Mouse (Mus musculus) MEL (cell line): ENCODE data around the gene Klf11. TPM values are rescaled to one million over a fixed set of nuclear protein-coding genes. Genes with fewer than 3 reads are reported as not detected.

Experiments
- DNase-seq: peaks from one replicate; pipeline ENCODE4 v3.0.0; 2011; ENCODE audit warnings: low read depth, low spot score
- H3K27ac ChIP-seq: 2 replicates; pipeline ENCODE4 v1.5.1; 2012; ENCODE audit warnings: low read depth, mild to moderate bottlenecking, control low read depth, low read length, moderate library complexity; ENCODE audit not compliant: control insufficient read depth
- H3K27me3 ChIP-seq, 2 experiments: fragments of 150-350 bp in 1 of 2; sonication (generic) in 1 of 2; 2 replicates each; pipeline ENCODE4 v1.6.1; 2012; ENCODE audit warnings: low read length in 2 of 2, mild to moderate bottlenecking in 2 of 2, improper control_type of control experiment in 1 of 2, moderate library complexity in 1 of 2; ENCODE audit not compliant: insufficient read depth in 2 of 2, control insufficient read depth in 1 of 2
- H3K36me3 ChIP-seq, 2 experiments: 2 replicates each; pipeline ENCODE4 v1.6.1; 2012 to 2014; ENCODE audit warnings: low read length in 2 of 2, improper control_type of control experiment in 1 of 2, inconsistent platforms in 1 of 2, mild to moderate bottlenecking in 1 of 2; ENCODE audit not compliant: insufficient read depth in 2 of 2, control insufficient read depth in 1 of 2
- H3K4me1 ChIP-seq, 2 experiments: fragments of 150-350 bp in 1 of 2; sonication (generic) in 1 of 2; 2 replicates each; pipeline ENCODE4 v1.6.1; 2012; ENCODE audit warnings: low read length in 2 of 2, improper control_type of control experiment in 1 of 2, mild to moderate bottlenecking in 1 of 2; ENCODE audit not compliant: insufficient read depth in 2 of 2, control insufficient read depth in 1 of 2
- H3K4me3 ChIP-seq, 2 experiments: fragments of 150-350 bp in 1 of 2; sonication (generic) in 1 of 2; 2 replicates each; pipeline ENCODE4 v1.5.1; 2012; ENCODE audit warnings: low read depth in 2 of 2, low read length in 2 of 2, mild to moderate bottlenecking in 2 of 2, moderate library complexity in 2 of 2, control low read depth in 1 of 2, improper control_type of control experiment in 1 of 2; ENCODE audit not compliant: control insufficient read depth in 1 of 2, insufficient read depth in 1 of 2
- H3K79me2 ChIP-seq: 2 replicates; pipeline ENCODE4 v1.6.1; 2012; ENCODE audit warnings: mild to moderate bottlenecking, low read length, moderate library complexity; ENCODE audit not compliant: control insufficient read depth, poor library complexity, insufficient read depth
- H3K9ac ChIP-seq: 2 replicates; pipeline ENCODE4 v1.6.1; 2012; ENCODE audit warnings: low read depth, mild to moderate bottlenecking, control low read depth, low read length, moderate library complexity; ENCODE audit not compliant: control insufficient read depth, poor library complexity, severe bottlenecking
- H3K9me3 ChIP-seq: fragments of 150-350 bp; sonication (generic); replicated peaks from 2 replicates; pipeline ENCODE4 v1.6.1; 2012; ENCODE audit warnings: mild to moderate bottlenecking, low read length, improper control_type of control experiment, moderate library complexity; ENCODE audit not compliant: insufficient read depth
- BHLHE40 ChIP-seq: IDR thresholded peaks from 2 replicates; pipeline ENCODE4 v1.6.1; 2012; ENCODE audit warnings: low read depth, mild to moderate bottlenecking, inconsistent platforms, low read length, improper control_type of control experiment, borderline replicate concordance
- CHD1 ChIP-seq: IDR thresholded peaks from 2 replicates; pipeline ENCODE4 v1.6.1; 2012; ENCODE audit warnings: low read depth, mild to moderate bottlenecking, inconsistent platforms, low read length, improper control_type of control experiment
- E2F4 ChIP-seq: IDR thresholded peaks from 2 replicates; pipeline ENCODE4 v1.6.1; 2011; ENCODE audit warnings: low read depth, low read length, improper control_type of control experiment, borderline replicate concordance
- EP300 ChIP-seq, 2 experiments: IDR thresholded peaks; 2 replicates each; pipeline ENCODE4 v1.6.1; 2011; ENCODE audit warnings: improper control_type of control experiment in 2 of 2, low read length in 2 of 2, low read depth in 1 of 2, mild to moderate bottlenecking in 1 of 2
- GATA1 ChIP-seq: IDR thresholded peaks from 2 replicates; pipeline ENCODE4 v1.6.1; 2011; ENCODE audit warnings: low read depth, low read length, improper control_type of control experiment
- HCFC1 ChIP-seq: IDR thresholded peaks from 2 replicates; pipeline ENCODE4 v1.6.1; 2012; ENCODE audit warnings: low read depth, mild to moderate bottlenecking, inconsistent platforms, low read length, improper control_type of control experiment, moderate library complexity
- KAT2A ChIP-seq: conservative IDR thresholded peaks from 2 replicates; pipeline ENCODE4 v1.6.1; 2012; ENCODE audit warnings: low read depth, low read length, improper control_type of control experiment, inconsistent platforms
- MXI1 ChIP-seq: IDR thresholded peaks from 2 replicates; pipeline ENCODE4 v1.6.1; 2011; ENCODE audit warnings: mild to moderate bottlenecking, low read depth, low read length, improper control_type of control experiment
- MYC ChIP-seq: IDR thresholded peaks from 2 replicates; pipeline ENCODE4 v1.6.1; 2011; ENCODE audit warnings: low read depth, mild to moderate bottlenecking, low read length, improper control_type of control experiment, moderate library complexity
- NELFE ChIP-seq: IDR thresholded peaks from 2 replicates; pipeline ENCODE4 v1.6.1; 2011; ENCODE audit warnings: low read depth, low read length, improper control_type of control experiment
- POLR2A ChIP-seq, 2 experiments: IDR thresholded peaks; 2 replicates each; pipeline ENCODE4 v1.6.1; 2011 to 2012; ENCODE audit warnings: low read length in 2 of 2, mild to moderate bottlenecking in 2 of 2, control low read depth in 1 of 2, improper control_type of control experiment in 1 of 2, low read depth in 1 of 2, moderate library complexity in 1 of 2; ENCODE audit not compliant: control insufficient read depth in 1 of 2, insufficient read depth in 1 of 2, poor library complexity in 1 of 2
- SIN3A ChIP-seq: IDR thresholded peaks from 2 replicates; pipeline ENCODE4 v1.6.1; 2012; ENCODE audit warnings: low read length, improper control_type of control experiment, inconsistent platforms
- UBTF ChIP-seq: IDR thresholded peaks from 2 replicates; pipeline ENCODE4 v1.6.1; 2012; ENCODE audit warnings: low read depth, mild to moderate bottlenecking, inconsistent platforms, low read length, improper control_type of control experiment, moderate library complexity, borderline replicate concordance; ENCODE audit not compliant: insufficient read depth
- polyA plus RNA-seq, 2 experiments: library from polyadenylated mRNA; stranded (reverse) in 1 of 2; unstranded in 1 of 2; fragments of >175 nt in 1 of 2; fragments of >200 nt in 1 of 2; gene quantifications; 2 replicates each; pipeline versions ENCODE4 v1.2.1 to v1.2.4; 2012; ENCODE audit warnings: low replicate concordance in 2 of 2, low read depth in 1 of 2; ENCODE audit not compliant: insufficient read length in 2 of 2, insufficient read depth in 1 of 2, missing spikeins in 1 of 2
- total RNA-seq: library from RNA; depleted of rRNA; stranded (reverse); fragments of 300-350 nt; gene quantifications from 2 replicates; pipeline ENCODE4 v1.2.3, GENCODE M21; 2012

The Klf11 gene
- total and polyA plus RNA-seq, 3 experiments, result 2.4 to 7.2 TPM; not detected in 1

DNA sequence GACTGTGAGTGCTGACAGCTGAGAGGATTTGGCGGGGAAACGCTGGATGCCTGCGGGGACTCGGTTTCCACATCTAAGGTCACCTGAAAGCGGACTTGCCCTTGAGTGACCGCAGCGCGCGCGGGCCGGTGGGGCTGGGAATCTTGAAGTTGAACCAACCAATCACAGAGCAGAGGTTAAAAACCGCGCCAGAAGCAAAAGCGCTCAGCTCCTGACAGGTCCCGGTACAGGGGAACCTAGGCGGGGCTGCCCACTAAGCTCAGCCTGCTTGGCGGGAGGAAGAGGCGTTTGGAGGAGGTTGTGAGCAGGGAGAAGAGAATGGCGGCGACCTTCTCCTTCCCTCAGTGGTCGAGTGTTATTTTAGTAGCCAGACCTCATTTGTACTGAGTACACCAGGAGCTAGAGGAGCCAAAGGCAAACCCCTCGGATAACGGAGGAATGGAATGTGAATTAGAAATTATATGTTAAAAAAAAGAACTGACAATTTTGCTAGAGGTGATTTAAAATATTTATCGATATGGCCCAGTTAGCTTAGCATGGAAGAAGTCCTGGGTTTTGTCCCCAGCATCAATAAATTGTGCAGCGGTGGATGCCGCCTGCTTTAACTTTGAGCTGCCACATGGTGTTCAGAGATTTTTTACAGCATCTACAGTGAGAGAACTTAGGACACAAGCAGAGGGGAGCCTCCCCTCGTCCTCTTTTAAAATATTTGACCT lies 55.8 kb downstream of the Klf11 start:
- Histone ChIP-seq H3K79me2 (peaks cover 32% of the 10 kb centered on the region), H3K9ac (peak overlapping the region; percentile 90), H3K4me3 (peak overlapping the region; percentile 55 to 94), H3K27me3 (no peaks in the 10 kb centered on the region), H3K27ac (peak overlapping the region; percentile 86), H3K9me3 (no peaks in the 10 kb centered on the region), H3K4me1 (peaks cover 3 to 22% of the 10 kb centered on the region in 2 experiments), H3K36me3 (peaks cover 3 to 23% of the 10 kb centered on the region in 2 experiments)
- TF ChIP-seq HCFC1 (0 out of 2 replicates have a peak, but pooled peaks have one; percentile 6), NELFE (peak; percentile 37; the same call in 1 of the 2 replicates), SIN3A (peak; percentile 1; the same call in 1 of the 2 replicates), BHLHE40 (no peak), MYC (peak; percentile 66), E2F4 (peak; percentile 92; the same call in 1 of the 2 replicates), MXI1 (peak; percentile 65), KAT2A (no peak), CHD1 (peak; percentile 94), UBTF (0 out of 2 replicates have a peak, but pooled peaks have one; percentile 56), POLR2A (IDR thresholded peaks at IDR 0.05; ENCODE audit: control insufficient read depth in 1 of 2, insufficient read depth in 1 of 2, low read depth in 1 of 2, low read length in 2 of 2, poor library complexity in 1 of 2) (peak in 1 of 2 experiments; percentile 68; a peak in 3 of 4 replicates)
- peak; percentile 92 for DNase-seq

DNA sequence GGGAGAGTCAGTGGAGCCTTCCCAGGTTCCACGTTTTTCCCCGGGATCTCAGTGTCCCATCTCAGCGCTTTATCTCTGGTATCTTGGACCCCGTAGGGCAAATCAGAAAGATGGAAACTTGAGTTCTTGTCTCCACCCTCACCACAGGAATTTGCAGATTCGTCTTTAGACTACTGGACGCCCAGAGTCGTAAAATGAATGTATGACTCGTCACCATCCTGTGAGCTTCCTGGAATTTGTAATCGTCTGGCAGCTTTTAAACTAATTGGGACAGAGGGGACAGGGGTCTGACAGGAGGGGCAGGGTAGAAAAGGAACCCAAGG lies 56.4 kb downstream of the Klf11 start:
- peak overlapping the region; percentile 90 for H3K9ac ChIP-seq
- H3K4me3 ChIP-seq, result peak overlapping the region; percentile 55 to 94
- peaks cover 3 to 22% of the 10 kb centered on the region in 2 experiments for H3K4me1 ChIP-seq
- no peaks in the 10 kb centered on the region for H3K27me3 ChIP-seq
- peak overlapping the region; percentile 86 for H3K27ac ChIP-seq
- peaks cover 32% of the 10 kb centered on the region for H3K79me2 ChIP-seq
- TF ChIP-seq GATA1 (peak; percentile 51; the same call in 1 of the 2 replicates), EP300 (IDR thresholded peaks at IDR 0.05; ENCODE audit: low read depth in 1 of 2, low read length in 2 of 2) (no peak)
- TF ChIP-seq, all 39 proteins: peak for 1
- no peaks in the 10 kb centered on the region for H3K9me3 ChIP-seq
- peak; percentile 83 for DNase-seq
- peaks cover 3 to 25% of the 10 kb centered on the region in 2 experiments for H3K36me3 ChIP-seq
